Mouse (Mus musculus) CD4-positive helper T cell, adult 2 months (primary cell): ENCODE results near the gene Idh3a.
"Not testable (repeated sequence)": the region's sequence is repeated elsewhere in the genome, so short reads cannot be mapped to it uniquely, and the experiment has no call there.

Experiments used
- DNase-seq: peaks from one replicate; pipeline ENCODE4 v3.0.0-alpha.2; 2012; ENCODE audit warnings: low read depth, missing footprints, low spot score

Gene Idh3a

GRCm38 (mm10) chr9:54586199-54587061 lies at the start of gene Idh3a:
TSS of gene Idh3a (plus strand) at chr9:54586334.
- peak; percentile 97 for DNase-seq

GRCm38 (mm10) chr9:54537030-54537429 lies 49.1 kb upstream of the Idh3a start:
- DNase-seq: no peak

GRCm38 (mm10) chr9:54537480-54537879 lies 48.7 kb upstream of the Idh3a start:
- DNase-seq: no peak

- DNase-seq: no peak
These were observed 47.9 kb upstream of the Idh3a start for GRCm38 (mm10) chr9:54538244-54538643.

- no peak for DNase-seq
These were observed 47.5 kb upstream of the Idh3a start, which contains the start of gene Sh2d7 for GRCm38 (mm10) chr9:54538684-54539083. TSS of gene Sh2d7 (plus strand) at chr9:54538984.

GRCm38 (mm10) chr9:54540801-54541200 lies 45.3 kb upstream of the Idh3a start:
- no peak for DNase-seq

- DNase-seq: no peak
These were observed 41.8 kb upstream of the Idh3a start for GRCm38 (mm10) chr9:54544212-54544953.

GRCm38 (mm10) chr9:54544954-54545315 lies 41.2 kb upstream of the Idh3a start:
- no peak for DNase-seq

- peak; percentile 44 for DNase-seq
These were observed 38.6 kb upstream of the Idh3a start for GRCm38 (mm10) chr9:54547536-54547935.

- no peak for DNase-seq
These were observed 36.7 kb upstream of the Idh3a start for GRCm38 (mm10) chr9:54549433-54549832.

- DNase-seq: peak; percentile 21
These were observed 33.7 kb upstream of the Idh3a start for GRCm38 (mm10) chr9:54552409-54552808.

GRCm38 (mm10) chr9:54555044-54555443 lies 31.1 kb upstream of the Idh3a start:
- no peak for DNase-seq

- no peak for DNase-seq
These were observed 27.4 kb upstream of the Idh3a start for GRCm38 (mm10) chr9:54558731-54559130.

- DNase-seq: peak; percentile 62
These were observed 26.2 kb upstream of the Idh3a start, which contains the start of gene Cib2 for GRCm38 (mm10) chr9:54559771-54560471. TSS of gene Cib2 (minus strand) at chr9:54560218.

- no peak for DNase-seq
These were observed 25.1 kb upstream of the Idh3a start for GRCm38 (mm10) chr9:54560831-54561601.

GRCm38 (mm10) chr9:54566958-54567357 lies 19.2 kb upstream of the Idh3a start:
- DNase-seq: no peak

GRCm38 (mm10) chr9:54568732-54569131 lies 17.4 kb upstream of the Idh3a start:
- no peak for DNase-seq

- no peak for DNase-seq
These were observed 14.8 kb upstream of the Idh3a start for GRCm38 (mm10) chr9:54571130-54571839.

- no peak for DNase-seq
These were observed 2.4 kb upstream of the Idh3a start for GRCm38 (mm10) chr9:54583712-54584111.

GRCm38 (mm10) chr9:54584127-54584526 lies 2.0 kb upstream of the Idh3a start:
- DNase-seq: not testable (repeated sequence)

- no peak for DNase-seq
These were observed 315 bp upstream of the Idh3a start for GRCm38 (mm10) chr9:54585839-54586198.
